Mouse (Mus musculus): ENCODE measurements around the gene Otop2. TPM values are rescaled to one million over a fixed set of nuclear protein-coding genes. Genes with fewer than 3 reads are reported as not detected.
A peak's percentile ranks its signal among the peaks of the same experiment; 100 is the strongest.

Otop2 gene
- total and polyA plus RNA-seq, 3 experiments: not detected

DNA sequence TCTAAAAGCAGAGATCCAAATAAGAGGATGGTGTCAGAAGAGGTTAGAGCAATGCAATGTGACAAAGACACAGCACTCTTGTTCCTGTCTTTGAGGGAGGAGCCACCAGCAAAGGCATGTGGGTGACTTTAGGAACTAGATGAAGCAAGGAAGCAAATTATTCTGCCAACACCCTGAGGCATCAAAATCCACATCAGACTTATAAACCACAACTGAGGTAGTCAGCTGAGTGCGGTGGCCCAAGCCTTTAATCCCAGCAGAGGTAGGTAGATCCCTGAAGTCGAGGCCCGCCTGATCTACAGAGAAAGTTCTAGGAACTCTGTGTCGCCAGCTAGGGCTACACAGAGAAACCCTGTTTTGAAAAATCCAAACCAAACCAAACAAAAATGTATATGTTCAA, 70.3 kb downstream of the Otop2 start:
- H3K27me3 ChIP-seq (replicated peaks): peaks cover 67% of the 10 kb centered on the region
- no peak overlapping the region for H3K4me3 ChIP-seq (replicated peaks in 1 of 3; ENCODE audit: low read depth in 2 of 3, low read length in 2 of 3, poor library complexity in 1 of 3)
- H3K4me2 ChIP-seq (ENCODE audit: insufficient read depth, low read depth, poor library complexity, severe bottlenecking): no peak overlapping the region
- no peak overlapping the region for H3K9ac ChIP-seq (ENCODE audit: insufficient read depth, low read depth)
- no peaks in the 10 kb centered on the region for H3K79me2 ChIP-seq (replicated peaks; ENCODE audit: control insufficient read depth, extremely low read depth, insufficient read depth, poor library complexity, severe bottlenecking)
- no peak overlapping the region for H3K27ac ChIP-seq (ENCODE audit: insufficient read depth, low read depth)
- no peaks in the 10 kb centered on the region for H3K36me3 ChIP-seq (replicated peaks in 1 of 2; ENCODE audit: control insufficient read depth in 1 of 2, insufficient read depth in 1 of 2, low read length in 1 of 2)
- H3K4me1 ChIP-seq (ENCODE audit: control insufficient read depth in 1 of 2, insufficient read depth in 2 of 2): peaks cover 4 to 10% of the 10 kb centered on the region in 2 experiments; a peak in 3 of 4 replicates
- DNase-seq (ENCODE audit: extremely low read depth): no peak
- TF ChIP-seq SMC3 (IDR thresholded peaks at IDR 0.05; ENCODE audit: low read depth, low read length): no peak
- no peak for TF ChIP-seq RCOR1 (conservative IDR thresholded peaks at IDR 0.05; ENCODE audit: low read depth, low read length)
- no peak for TF ChIP-seq USF2 (conservative IDR thresholded peaks at IDR 0.05; ENCODE audit: low read depth, low read length)
- TF ChIP-seq NRF1 (IDR thresholded peaks at IDR 0.05; ENCODE audit: low read depth, low read length): no peak
- no peak for TF ChIP-seq MAX (IDR thresholded peaks at IDR 0.05; ENCODE audit: low read length)
- TF ChIP-seq MAZ (IDR thresholded peaks at IDR 0.05; ENCODE audit: low read depth, low read length): no peak
- TF ChIP-seq MYC (IDR thresholded peaks at IDR 0.05; ENCODE audit: low read depth, low read length): no peak
- no peak for TF ChIP-seq KAT2A (IDR thresholded peaks at IDR 0.05; ENCODE audit: insufficient replicate concordance, low read length)
- dilution Hi-C loops (cut with MboI; ENCODE audit: extremely low pct_ligation_motif_present, extremely low pct_unique_long_range_greater_than_20kb, low sequenced_read_pairs): no loop called here
- in situ Hi-C loops (cut with MboI; ENCODE audit: low pct_ligation_motif_present, low pct_unique_long_range_greater_than_20kb, low sequenced_read_pairs): no loop called here
- H3K9me3 ChIP-seq (replicated peaks; ENCODE audit: low read length): peaks cover 18% of the 10 kb centered on the region

DNA sequence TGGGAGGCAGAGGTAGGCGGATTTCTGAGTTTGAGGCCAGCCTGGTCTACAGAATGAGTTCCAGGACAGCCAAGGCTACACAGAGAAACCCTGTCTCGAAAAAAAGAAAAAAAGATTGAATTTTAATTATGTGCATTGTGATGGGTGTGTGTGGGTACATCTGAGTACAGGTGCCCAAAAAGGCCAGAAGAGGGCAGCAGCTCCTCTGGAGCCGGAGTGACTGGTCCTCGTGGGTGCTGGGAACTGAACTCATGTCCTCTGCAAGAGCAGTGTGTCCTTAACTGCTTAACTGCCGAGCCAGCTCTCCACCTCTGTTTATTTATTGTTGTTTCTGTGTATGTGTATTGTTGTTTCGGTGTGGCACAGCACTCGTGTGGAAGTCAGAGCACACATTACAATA, 70.9 kb downstream of the Otop2 start:
- Histone ChIP-seq H3K27me3 (replicated peaks) (peaks cover 65% of the 10 kb centered on the region), H3K4me1 (ENCODE audit: control insufficient read depth in 1 of 2, insufficient read depth in 2 of 2) (peaks cover 4 to 10% of the 10 kb centered on the region in 2 experiments; a peak in 3 of 4 replicates), H3K9me3 (replicated peaks; ENCODE audit: low read length) (peaks cover 19% of the 10 kb centered on the region), H3K36me3 (replicated peaks in 1 of 2; ENCODE audit: control insufficient read depth in 1 of 2, insufficient read depth in 1 of 2, low read length in 1 of 2) (no peaks in the 10 kb centered on the region), H3K4me3 (replicated peaks in 1 of 3; ENCODE audit: low read depth in 2 of 3, low read length in 2 of 3, poor library complexity in 1 of 3) (no peak overlapping the region), H3K9ac (ENCODE audit: insufficient read depth, low read depth) (no peak overlapping the region), H3K4me2 (ENCODE audit: insufficient read depth, low read depth, poor library complexity, severe bottlenecking) (no peak overlapping the region), H3K79me2 (replicated peaks; ENCODE audit: control insufficient read depth, extremely low read depth, insufficient read depth, poor library complexity, severe bottlenecking) (no peaks in the 10 kb centered on the region), H3K27ac (ENCODE audit: insufficient read depth, low read depth) (no peak overlapping the region)
- in situ Hi-C loops (cut with MboI; ENCODE audit: low pct_ligation_motif_present, low pct_unique_long_range_greater_than_20kb, low sequenced_read_pairs): no loop called here
- no peak for DNase-seq (ENCODE audit: extremely low read depth)
- peak in 1 of 2 experiments; percentile 23; a peak in 2 of 4 replicates for TF ChIP-seq CTCF (conservative IDR thresholded peaks at IDR 0.05 in 1 of 2, IDR thresholded peaks at IDR 0.05 in 1 of 2; ENCODE audit: low read depth in 2 of 2, low read length in 2 of 2)
- TF ChIP-seq MAZ (IDR thresholded peaks at IDR 0.05; ENCODE audit: low read depth, low read length): no peak
- no peak for TF ChIP-seq CHD1 (IDR thresholded peaks at IDR 0.05; ENCODE audit: low read depth, low read length)
- TF ChIP-seq EP300 (IDR thresholded peaks at IDR 0.05; ENCODE audit: low read length): no peak
- dilution Hi-C loops (cut with MboI; ENCODE audit: extremely low pct_ligation_motif_present, extremely low pct_unique_long_range_greater_than_20kb, low sequenced_read_pairs): no loop called here

DNA sequence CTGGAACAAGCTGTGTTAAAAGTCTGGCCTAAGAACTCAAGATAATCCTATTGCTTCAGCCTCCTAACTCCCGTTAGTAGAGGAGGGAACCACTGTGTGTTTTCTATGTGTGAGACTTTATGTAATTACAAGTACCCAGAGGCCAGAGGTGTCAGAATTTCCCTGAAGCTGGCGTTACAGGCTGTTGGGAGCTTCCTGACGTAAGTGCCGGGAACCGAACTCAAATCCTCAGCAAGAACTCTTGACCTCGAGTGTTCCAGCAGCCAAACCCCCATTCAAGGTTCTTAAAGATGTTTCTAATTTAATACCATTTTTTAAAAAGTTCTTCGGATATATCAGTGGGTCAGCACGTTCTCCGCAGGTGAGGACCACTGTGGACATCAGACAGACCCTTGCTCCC, 74.3 kb downstream of the Otop2 start:
- dilution Hi-C loops (cut with MboI; ENCODE audit: extremely low pct_ligation_motif_present, extremely low pct_unique_long_range_greater_than_20kb, low sequenced_read_pairs): no loop called here
- Histone ChIP-seq H3K4me3 (replicated peaks in 1 of 3; ENCODE audit: low read depth in 2 of 3, low read length in 2 of 3, poor library complexity in 1 of 3) (no peak overlapping the region), H3K4me2 (ENCODE audit: insufficient read depth, low read depth, poor library complexity, severe bottlenecking) (no peak overlapping the region), H3K4me1 (ENCODE audit: control insufficient read depth in 1 of 2, insufficient read depth in 2 of 2) (no peaks in the 10 kb centered on the region), H3K9ac (ENCODE audit: insufficient read depth, low read depth) (no peak overlapping the region), H3K27ac (ENCODE audit: insufficient read depth, low read depth) (no peak overlapping the region), H3K9me3 (replicated peaks; ENCODE audit: low read length) (peaks cover 19% of the 10 kb centered on the region), H3K27me3 (replicated peaks) (peaks cover 65% of the 10 kb centered on the region), H3K36me3 (replicated peaks in 1 of 2; ENCODE audit: control insufficient read depth in 1 of 2, insufficient read depth in 1 of 2, low read length in 1 of 2) (no peaks in the 10 kb centered on the region), H3K79me2 (replicated peaks; ENCODE audit: control insufficient read depth, extremely low read depth, insufficient read depth, poor library complexity, severe bottlenecking) (no peaks in the 10 kb centered on the region)
- TF ChIP-seq RCOR1 (conservative IDR thresholded peaks at IDR 0.05; ENCODE audit: low read depth, low read length): no peak
- TF ChIP-seq BHLHE40 (IDR thresholded peaks at IDR 0.05; ENCODE audit: low read depth, low read length): no peak
- DNase-seq (ENCODE audit: extremely low read depth): no peak
- in situ Hi-C loops (cut with MboI; ENCODE audit: low pct_ligation_motif_present, low pct_unique_long_range_greater_than_20kb, low sequenced_read_pairs): no loop called here

Other genes starting within 250 kb of the Otop2 start
Only the 20 nearest of the 22 such genes appear.
- 3.6 and 4.5 TPM in 2 replicates for gene Rab37, start 215.7 kb upstream of the Otop2 start, total RNA-seq (2012; rRNA removed)
- 2.0 and 2.2 TPM in 2 replicates for gene Rab37, start 215.7 kb upstream of the Otop2 start, total RNA-seq (2014; rRNA removed)
- 2.2 and 2.3 TPM in 2 replicates for gene Rab37, start 215.7 kb upstream of the Otop2 start, polyA plus RNA-seq (2012; ENCODE audit: insufficient read length, low read depth)
- 35.3 and 36.1 TPM in 2 replicates for gene Cd300lf, start 173.2 kb upstream of the Otop2 start, total RNA-seq (2012; rRNA removed)
- gene Cd300lf, start 173.2 kb upstream of the Otop2 start, total RNA-seq (2014; rRNA removed): 13.5 and 15.5 TPM in 2 replicates
- gene Cd300lf, start 173.2 kb upstream of the Otop2 start, polyA plus RNA-seq (2012; ENCODE audit: insufficient read length, low read depth): 36.9 and 38.9 TPM in 2 replicates
- gene Slc9a3r1, start 143.8 kb upstream of the Otop2 start, total RNA-seq (2012; rRNA removed): 69.0 and 70.1 TPM in 2 replicates
- gene Slc9a3r1, start 143.8 kb upstream of the Otop2 start, total RNA-seq (2014; rRNA removed): 43.5 and 51.9 TPM in 2 replicates
- gene Slc9a3r1, start 143.8 kb upstream of the Otop2 start, polyA plus RNA-seq (2012; ENCODE audit: insufficient read length, low read depth): 63.7 and 64.6 TPM in 2 replicates
- 15.7 and 16.1 TPM in 2 replicates for gene Tmem104, start 119.7 kb upstream of the Otop2 start, total RNA-seq (2012; rRNA removed)
- 1.6 and 3.5 TPM in 2 replicates for gene Tmem104, start 119.7 kb upstream of the Otop2 start, total RNA-seq (2014; rRNA removed)
- gene Tmem104, start 119.7 kb upstream of the Otop2 start, polyA plus RNA-seq (2012; ENCODE audit: insufficient read length, low read depth): 10.3 and 10.8 TPM in 2 replicates
- 51.7 and 74.0 TPM in 2 replicates for gene Nat9, start 119.3 kb upstream of the Otop2 start, total RNA-seq (2012; rRNA removed)
- gene Nat9, start 119.3 kb upstream of the Otop2 start, total RNA-seq (2014; rRNA removed): 20.7 and 30.6 TPM in 2 replicates
- 24.1 and 34.0 TPM in 2 replicates for gene Nat9, start 119.3 kb upstream of the Otop2 start, polyA plus RNA-seq (2012; ENCODE audit: insufficient read length, low read depth)
- 0.04 TPM in 1 of 2 replicates, not detected in the other for gene Grin2c, start 39.9 kb upstream of the Otop2 start, total RNA-seq (2012; rRNA removed)
- gene Grin2c, start 39.9 kb upstream of the Otop2 start, total RNA-seq (2014; rRNA removed): not detected in 2 replicates
- gene Grin2c, start 39.9 kb upstream of the Otop2 start, polyA plus RNA-seq (2012; ENCODE audit: insufficient read length, low read depth): not detected in 2 replicates
- gene Fdxr, start 30.1 kb upstream of the Otop2 start, total RNA-seq (2012; rRNA removed): 62.2 and 63.3 TPM in 2 replicates
- 40.9 and 43.8 TPM in 2 replicates for gene Fdxr, start 30.1 kb upstream of the Otop2 start, total RNA-seq (2014; rRNA removed)
- gene Fdxr, start 30.1 kb upstream of the Otop2 start, polyA plus RNA-seq (2012; ENCODE audit: insufficient read length, low read depth): 58.6 and 62.1 TPM in 2 replicates
- 6.9 and 8.5 TPM in 2 replicates for gene Fads6, start 9.5 kb upstream of the Otop2 start, total RNA-seq (2012; rRNA removed)
- gene Fads6, start 9.5 kb upstream of the Otop2 start, total RNA-seq (2014; rRNA removed): 0.11 and 0.30 TPM in 2 replicates
- gene Fads6, start 9.5 kb upstream of the Otop2 start, polyA plus RNA-seq (2012; ENCODE audit: insufficient read length, low read depth): 0.56 and 0.63 TPM in 2 replicates
- 0.17 and 0.42 TPM in 2 replicates for gene Ush1g, start 14.9 kb downstream of the Otop2 start, total RNA-seq (2012; rRNA removed)
- gene Ush1g, start 14.9 kb downstream of the Otop2 start, total RNA-seq (2014; rRNA removed): not detected in 2 replicates
- not detected in 2 replicates for gene Ush1g, start 14.9 kb downstream of the Otop2 start, polyA plus RNA-seq (2012; ENCODE audit: insufficient read length, low read depth)
- gene Otop3, start 27.6 kb downstream of the Otop2 start, total RNA-seq (2012; rRNA removed): not detected in 2 replicates
- not detected in 2 replicates for gene Otop3, start 27.6 kb downstream of the Otop2 start, total RNA-seq (2014; rRNA removed)
- not detected in 2 replicates for gene Otop3, start 27.6 kb downstream of the Otop2 start, polyA plus RNA-seq (2012; ENCODE audit: insufficient read length, low read depth)
- 3.2 and 3.6 TPM in 2 replicates for gene Hid1, start 60.6 kb downstream of the Otop2 start, total RNA-seq (2012; rRNA removed)
- gene Hid1, start 60.6 kb downstream of the Otop2 start, total RNA-seq (2014; rRNA removed): 0.12 TPM in 1 of 2 replicates, not detected in the other
- 0.36 and 0.57 TPM in 2 replicates for gene Hid1, start 60.6 kb downstream of the Otop2 start, polyA plus RNA-seq (2012; ENCODE audit: insufficient read length, low read depth)
- not detected in 2 replicates for gene Cdr2l, start 74.8 kb downstream of the Otop2 start, total RNA-seq (2012; rRNA removed)
- not detected in 2 replicates for gene Cdr2l, start 74.8 kb downstream of the Otop2 start, total RNA-seq (2014; rRNA removed)
- not detected in 2 replicates for gene Cdr2l, start 74.8 kb downstream of the Otop2 start, polyA plus RNA-seq (2012; ENCODE audit: insufficient read length, low read depth)
- 157 and 164 TPM in 2 replicates for gene Mrpl58, start 96.6 kb downstream of the Otop2 start, total RNA-seq (2012; rRNA removed)
- 110 and 113 TPM in 2 replicates for gene Mrpl58, start 96.6 kb downstream of the Otop2 start, total RNA-seq (2014; rRNA removed)
- 146 and 161 TPM in 2 replicates for gene Mrpl58, start 96.6 kb downstream of the Otop2 start, polyA plus RNA-seq (2012; ENCODE audit: insufficient read length, low read depth)
- 500 and 564 TPM in 2 replicates for gene Atp5h, start 112.8 kb downstream of the Otop2 start, total RNA-seq (2012; rRNA removed)
- gene Atp5h, start 112.8 kb downstream of the Otop2 start, total RNA-seq (2014; rRNA removed): 671 and 759 TPM in 2 replicates
- gene Atp5h, start 112.8 kb downstream of the Otop2 start, polyA plus RNA-seq (2012; ENCODE audit: insufficient read length, low read depth): 711 and 734 TPM in 2 replicates
- gene Kctd2, start 113.0 kb downstream of the Otop2 start, total RNA-seq (2012; rRNA removed): 10.0 and 14.0 TPM in 2 replicates
- 6.8 and 8.5 TPM in 2 replicates for gene Kctd2, start 113.0 kb downstream of the Otop2 start, total RNA-seq (2014; rRNA removed)
- 13.3 and 13.7 TPM in 2 replicates for gene Kctd2, start 113.0 kb downstream of the Otop2 start, polyA plus RNA-seq (2012; ENCODE audit: insufficient read length, low read depth)
- not detected in 2 replicates for gene Trim80, start 133.4 kb downstream of the Otop2 start, total RNA-seq (2012; rRNA removed)
- not detected in 2 replicates for gene Trim80, start 133.4 kb downstream of the Otop2 start, total RNA-seq (2014; rRNA removed)
- not detected in 2 replicates for gene Trim80, start 133.4 kb downstream of the Otop2 start, polyA plus RNA-seq (2012; ENCODE audit: insufficient read length, low read depth)
- 0.46 and 0.51 TPM in 2 replicates for gene Slc16a5, start 155.3 kb downstream of the Otop2 start, total RNA-seq (2012; rRNA removed)
- not detected in 2 replicates for gene Slc16a5, start 155.3 kb downstream of the Otop2 start, total RNA-seq (2014; rRNA removed)
- 0.68 and 0.71 TPM in 2 replicates for gene Slc16a5, start 155.3 kb downstream of the Otop2 start, polyA plus RNA-seq (2012; ENCODE audit: insufficient read length, low read depth)
- gene Armc7, start 168.5 kb downstream of the Otop2 start, total RNA-seq (2012; rRNA removed): 8.7 and 8.9 TPM in 2 replicates
- 6.0 and 7.5 TPM in 2 replicates for gene Armc7, start 168.5 kb downstream of the Otop2 start, total RNA-seq (2014; rRNA removed)
- 12.5 TPM in 2 replicates for gene Armc7, start 168.5 kb downstream of the Otop2 start, polyA plus RNA-seq (2012; ENCODE audit: insufficient read length, low read depth)
- gene Nt5c, start 184.7 kb downstream of the Otop2 start, total RNA-seq (2012; rRNA removed): 151 and 154 TPM in 2 replicates
- 59.8 and 65.3 TPM in 2 replicates for gene Nt5c, start 184.7 kb downstream of the Otop2 start, total RNA-seq (2014; rRNA removed)
- gene Nt5c, start 184.7 kb downstream of the Otop2 start, polyA plus RNA-seq (2012; ENCODE audit: insufficient read length, low read depth): 175 and 190 TPM in 2 replicates
- 294 and 358 TPM in 2 replicates for gene Jpt1, start 207.2 kb downstream of the Otop2 start, total RNA-seq (2012; rRNA removed)
- 439 and 448 TPM in 2 replicates for gene Jpt1, start 207.2 kb downstream of the Otop2 start, total RNA-seq (2014; rRNA removed)
- 432 and 479 TPM in 2 replicates for gene Jpt1, start 207.2 kb downstream of the Otop2 start, polyA plus RNA-seq (2012; ENCODE audit: insufficient read length, low read depth)

Data from CH12.LX (cell line).